Mouse (Mus musculus): ENCODE measurements around the gene Rad51b.

The Rad51b gene

GRCm38 (mm10) chr12:79585336-79585735, 288.3 kb downstream of the Rad51b start:
- DNase-seq, result no peak

GRCm38 (mm10) chr12:79588831-79589230, 291.7 kb downstream of the Rad51b start:
- DNase-seq, result no peak

- DNase-seq, result no peak
Measured at GRCm38 (mm10) chr12:79592206-79592605, 295.1 kb downstream of the Rad51b start.

DNA sequence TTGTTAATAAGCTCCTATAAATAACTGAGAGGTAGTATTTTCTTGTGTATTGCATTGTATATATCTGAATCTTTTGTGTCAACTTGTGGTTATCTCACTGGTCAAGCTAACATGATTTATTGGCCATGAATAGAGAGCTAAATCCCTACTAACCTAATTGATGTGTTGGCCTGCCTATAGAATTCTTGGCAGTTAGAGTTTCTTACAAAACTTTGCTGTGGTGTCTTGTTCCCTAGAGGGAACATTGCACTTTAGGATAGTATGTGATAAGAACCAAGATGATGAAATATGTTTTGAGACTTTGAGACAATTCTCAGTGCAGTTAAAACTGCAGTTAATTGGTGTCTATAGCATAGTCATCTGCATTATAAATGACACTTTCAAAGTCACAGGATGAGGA, 299.8 kb downstream of the Rad51b start:
- DNase-seq, result no peak

- no peak for DNase-seq
Measured at GRCm38 (mm10) chr12:79597351-79597750, 300.3 kb downstream of the Rad51b start.

DNA sequence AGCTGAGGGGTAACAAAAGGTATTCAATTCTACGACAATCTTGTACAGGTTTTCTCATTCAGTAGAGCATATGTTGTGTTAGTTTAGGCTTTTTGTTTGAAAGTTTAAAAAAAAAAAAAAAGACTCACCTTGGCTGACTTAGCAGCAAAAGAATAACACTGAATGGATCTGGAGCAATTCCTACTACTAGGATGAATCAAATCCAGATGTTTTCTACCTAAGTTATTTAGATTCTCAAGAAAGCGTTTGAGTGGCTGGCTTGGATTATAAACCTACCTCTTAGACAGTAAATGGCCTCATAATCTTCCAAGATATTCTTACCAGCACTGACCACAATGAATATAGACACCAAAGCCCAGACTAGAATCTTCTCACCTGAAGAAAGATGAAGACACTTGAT, 300.7 kb downstream of the Rad51b start:
- no peak for DNase-seq

DNA sequence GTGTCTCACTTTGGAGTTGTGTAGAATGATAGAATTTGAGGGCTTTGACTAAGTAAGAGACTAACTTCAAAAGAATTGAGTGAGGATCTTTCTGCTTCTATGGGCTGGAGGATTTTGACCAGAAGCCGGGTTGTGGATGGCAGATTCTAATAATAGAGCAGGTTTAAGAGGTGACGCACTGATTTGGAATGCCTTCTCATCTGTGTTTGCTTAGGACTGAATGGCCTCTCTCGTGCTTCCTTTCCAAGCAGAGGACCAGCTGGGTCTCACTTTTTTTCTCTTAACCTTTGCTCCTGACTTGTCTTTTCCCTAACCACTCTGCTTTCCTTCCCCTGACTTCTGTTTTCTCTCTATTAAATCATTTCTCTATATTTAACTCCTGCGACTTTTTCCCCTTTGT, 301.4 kb downstream of the Rad51b start:
- DNase-seq, result peak in 1 of 2 experiments; percentile 39

DNA sequence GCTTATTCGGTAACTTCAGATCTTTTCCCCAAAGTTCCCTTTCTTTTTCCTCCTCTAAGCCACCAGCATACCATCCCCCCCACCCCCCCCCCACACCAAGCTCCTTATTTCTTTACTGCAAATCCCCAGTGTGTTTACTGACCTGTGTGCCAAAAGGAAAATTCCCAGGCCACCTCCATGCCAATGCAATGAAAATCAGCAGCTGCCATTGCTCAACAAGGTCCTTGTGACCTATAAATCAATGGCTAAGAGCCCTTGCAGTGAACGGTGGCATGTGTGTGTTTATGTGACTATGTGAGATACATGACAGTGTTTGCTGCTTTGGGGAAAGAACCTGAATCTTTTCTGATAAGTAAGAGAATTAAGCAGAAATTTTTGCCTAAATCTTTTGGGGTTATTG, 301.8 kb downstream of the Rad51b start:
- DNase-seq, result peak; percentile 34 to 60

DNA sequence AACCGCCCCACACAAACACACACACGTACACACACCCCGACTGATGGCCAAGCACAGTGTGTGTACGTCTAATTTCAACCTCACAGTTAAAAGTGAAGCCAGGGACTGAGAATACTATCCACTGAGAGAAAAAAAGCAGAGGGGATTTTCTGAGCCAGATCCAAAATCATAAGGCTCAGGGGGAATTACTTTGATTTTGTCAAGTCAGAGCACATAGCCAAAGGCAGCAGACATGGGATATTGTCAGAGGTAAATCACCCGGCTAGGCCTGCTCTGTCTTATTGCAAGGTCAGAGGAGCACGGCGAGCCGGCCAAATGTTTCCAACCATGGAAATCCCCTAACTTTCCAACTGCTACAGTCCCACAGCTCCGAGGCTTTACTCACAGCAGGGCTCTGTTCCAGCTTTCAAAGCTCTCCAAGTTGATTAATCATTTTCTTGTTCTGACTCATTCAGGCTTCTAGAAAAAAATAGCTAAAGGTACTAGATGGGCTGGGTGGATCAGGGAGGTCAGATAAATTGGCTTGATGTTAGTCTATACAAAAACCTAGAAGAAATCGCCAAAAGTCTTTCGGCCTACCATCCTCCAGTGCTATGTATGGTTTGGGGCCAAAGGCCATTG, 303.2 kb downstream of the Rad51b start:
- peak; percentile 88 to 96 for DNase-seq

DNA sequence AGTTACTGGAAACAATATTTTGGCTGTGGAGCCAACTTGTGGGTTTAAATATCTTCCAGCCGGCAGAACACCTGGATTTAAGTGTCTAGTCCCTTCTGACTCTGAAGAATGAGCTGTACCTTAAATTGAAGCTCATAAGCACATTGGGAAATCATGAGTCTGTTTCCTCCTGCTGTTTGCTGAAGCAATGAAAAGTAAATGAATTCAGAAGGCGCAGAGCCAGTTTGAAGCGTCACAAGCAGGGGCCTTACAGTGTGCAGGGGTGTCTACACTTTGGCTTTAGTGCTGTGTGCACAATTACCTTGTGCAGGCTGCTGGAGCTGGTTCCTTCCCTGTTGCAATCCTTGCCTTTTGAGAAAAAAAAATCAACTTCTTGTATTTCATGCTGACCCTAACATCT, 305.6 kb downstream of the Rad51b start:
- no peak for DNase-seq

GRCm38 (mm10) chr12:79604850-79605249, 307.8 kb downstream of the Rad51b start:
- DNase-seq, result no peak

- no peak for DNase-seq
Measured at GRCm38 (mm10) chr12:79606197-79606631, 309.1 kb downstream of the Rad51b start.

DNA sequence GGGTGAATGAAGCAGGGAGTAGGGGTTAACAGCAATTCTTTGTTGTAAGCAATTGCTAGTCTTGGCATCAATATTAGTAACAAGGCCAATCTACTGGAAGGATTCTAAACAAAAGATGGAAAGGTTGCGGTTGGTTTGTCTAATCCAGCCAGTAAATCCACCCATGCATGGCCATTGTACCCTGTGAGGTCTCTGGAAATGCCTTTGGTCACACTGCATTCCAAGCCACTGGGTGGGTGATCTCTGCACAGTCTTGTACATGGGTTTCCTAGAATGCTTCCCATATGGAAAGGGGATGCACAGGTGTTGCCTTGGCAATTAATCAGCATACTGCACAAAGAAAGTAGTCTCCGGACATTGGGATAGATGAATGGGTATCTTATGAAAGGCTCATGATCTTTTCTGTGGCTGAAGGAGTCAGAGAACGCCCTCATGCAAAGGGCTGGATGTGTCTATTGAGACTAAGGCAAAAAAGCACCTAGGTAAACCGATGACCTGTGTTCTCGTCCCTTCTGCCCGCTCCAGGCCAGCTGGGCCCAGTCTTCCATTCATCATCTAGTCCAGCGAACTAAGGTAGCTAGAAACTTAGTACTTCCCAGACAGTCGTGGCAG, 312.4 kb downstream of the Rad51b start:
- DNase-seq, result no peak

- DNase-seq, result no peak
Measured at GRCm38 (mm10) chr12:79610511-79611103, 313.5 kb downstream of the Rad51b start.

- no peak for DNase-seq
Measured at GRCm38 (mm10) chr12:79611665-79612064, 314.6 kb downstream of the Rad51b start.

DNA sequence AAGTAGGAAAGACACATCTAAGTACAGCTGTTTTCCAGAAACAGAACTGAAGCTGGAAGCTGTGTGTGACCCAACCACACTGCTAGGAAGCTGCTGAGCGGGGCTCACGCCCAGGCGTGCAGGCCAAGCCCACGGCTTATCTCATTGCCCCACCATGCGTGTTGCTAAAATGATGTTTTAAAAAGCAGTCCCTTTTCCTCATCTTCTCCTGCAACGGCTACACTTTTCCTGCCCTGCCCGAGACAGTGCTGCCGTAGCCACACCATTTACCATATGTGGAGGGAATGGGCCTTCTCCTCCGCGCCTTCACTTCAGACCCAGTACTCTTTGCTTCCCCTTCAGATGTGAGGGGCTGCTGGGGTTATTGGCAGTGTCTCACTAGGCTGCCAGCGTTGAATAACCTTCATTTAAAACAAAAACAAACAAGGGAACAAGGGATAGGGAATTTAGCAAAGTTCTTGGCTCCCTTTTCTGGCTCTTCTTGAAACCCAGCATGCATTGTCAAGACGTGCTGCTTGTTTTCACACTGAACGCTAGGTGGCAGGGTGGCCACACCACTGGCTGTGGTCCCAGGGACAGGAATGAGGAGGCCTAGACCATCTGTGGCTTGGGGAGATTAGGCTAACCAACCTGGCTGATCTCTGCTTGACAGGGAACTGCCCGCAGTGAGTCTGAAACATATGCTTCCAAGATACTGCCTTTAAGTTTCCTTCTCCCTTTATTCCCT, 315.4 kb downstream of the Rad51b start:
- DNase-seq, result peak; percentile 80 to 90

DNA sequence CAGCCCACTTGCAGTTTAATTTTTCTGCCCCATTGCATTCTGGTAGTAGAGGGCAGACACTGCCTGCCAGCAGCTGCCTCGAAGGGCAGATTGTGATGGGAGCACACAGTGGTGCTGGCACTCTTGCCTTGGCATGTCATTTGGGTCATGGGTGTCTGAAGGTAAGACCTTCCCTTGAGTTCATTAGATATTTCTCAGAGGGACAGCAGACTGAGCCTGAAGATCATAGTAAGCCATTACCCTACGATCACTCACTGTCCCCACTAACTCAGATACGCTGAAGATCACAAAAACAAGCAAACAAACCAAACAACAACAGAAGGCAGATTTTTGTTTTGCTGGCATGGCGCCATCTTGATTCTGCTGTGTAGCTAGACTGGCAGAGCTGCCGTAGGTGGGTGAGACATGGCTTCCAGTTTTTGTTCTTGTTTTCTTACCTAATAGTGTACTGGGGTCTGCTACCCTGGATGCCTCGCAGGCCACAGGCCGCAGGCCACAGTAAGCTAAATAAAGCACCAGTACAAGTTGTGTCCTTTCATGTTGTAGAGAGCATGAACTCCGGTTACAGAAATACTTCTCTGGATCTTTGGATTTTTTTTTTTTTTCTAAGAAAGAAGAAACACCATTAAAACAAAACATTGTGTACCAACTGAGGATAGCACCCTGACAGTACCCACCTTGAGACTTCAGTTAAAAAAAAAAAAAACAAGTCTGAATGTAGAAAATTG, 316.1 kb downstream of the Rad51b start:
- peak in 1 of 2 experiments; percentile 27 for DNase-seq

DNA sequence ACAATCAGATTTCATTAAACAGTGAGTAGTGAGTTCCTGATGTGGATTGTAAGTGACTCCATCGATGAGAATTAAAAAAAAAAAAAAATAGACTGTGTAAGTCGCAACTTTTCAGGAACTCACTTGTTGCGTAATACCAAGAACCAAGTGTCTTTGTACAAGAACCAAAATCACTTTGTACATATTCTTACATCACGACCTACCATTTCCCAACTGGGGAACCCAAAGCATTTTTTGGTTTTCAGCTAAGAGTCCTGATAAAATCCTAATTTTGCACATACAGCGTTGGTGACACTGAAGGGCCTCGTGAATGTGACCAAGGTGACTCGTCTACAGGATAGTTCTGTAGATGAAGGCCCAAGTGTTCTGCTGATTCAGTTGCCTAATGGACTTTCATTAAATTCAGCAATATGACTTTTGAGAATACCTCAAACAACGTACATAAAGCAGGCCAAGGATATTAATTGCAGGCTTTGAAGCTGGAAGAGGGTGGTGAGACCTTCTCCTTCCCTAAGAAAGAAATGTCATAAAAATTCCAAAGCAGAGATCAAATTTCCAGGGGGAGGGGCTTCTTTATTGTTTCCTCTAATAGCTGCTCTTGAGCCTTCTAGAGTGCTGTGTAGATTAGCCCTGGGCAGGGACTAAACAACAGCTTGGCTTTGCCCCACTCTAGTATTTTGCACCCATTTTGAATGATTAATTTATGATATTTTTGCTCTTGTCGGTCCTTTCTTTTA, 316.9 kb downstream of the Rad51b start:
- DNase-seq, result no peak

- DNase-seq, result no peak
Measured at GRCm38 (mm10) chr12:79614583-79614953, 317.5 kb downstream of the Rad51b start.

- no peak for DNase-seq
Measured at GRCm38 (mm10) chr12:79615717-79616316, 318.7 kb downstream of the Rad51b start.

GRCm38 (mm10) chr12:79619009-79619408, 321.9 kb downstream of the Rad51b start:
- no peak for DNase-seq

DNA sequence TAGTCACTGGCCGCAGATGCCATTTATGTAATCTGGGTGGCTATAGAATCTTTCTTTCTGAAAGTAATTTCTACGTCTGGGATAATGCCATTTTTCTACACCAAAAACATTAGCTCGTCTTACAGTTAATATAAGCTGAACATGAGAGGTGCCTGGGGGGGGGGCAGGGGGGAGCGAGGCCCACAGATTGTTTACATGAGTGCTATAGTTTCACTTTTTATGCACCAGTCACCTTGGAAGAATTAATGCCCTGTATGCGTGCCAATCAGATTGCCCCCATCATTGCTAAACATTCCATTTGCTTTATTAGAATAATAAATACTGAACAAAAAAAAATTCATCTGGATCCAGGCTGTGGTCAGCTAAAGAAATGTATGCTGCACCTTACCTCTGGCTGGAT, 323.6 kb downstream of the Rad51b start:
- DNase-seq, result no peak

Measured in kidney, postnatal 36 days (tissue).